Mouse (Mus musculus) hindbrain, embryonic 15.5 days (tissue): ENCODE results near the gene Hsd17b14. TPM values are rescaled to one million over a fixed set of nuclear protein-coding genes. Genes with fewer than 3 reads are reported as not detected.
"Not testable (repeated sequence)": the region's sequence is repeated elsewhere in the genome, so short reads cannot be mapped to it uniquely, and the experiment has no call there.

ENCODE experiments used
- ATAC-seq: fragments of 200-750 bp; cut with Nextera tagmentation; 2 replicates; pipeline ENCODE4 v1.8.0; 2017; ENCODE audit warnings: low read depth, moderate number of reproducible peaks, moderate TSS enrichment; ENCODE audit not compliant: low FRiP score
- H3K27ac ChIP-seq: fragments of 300-500 bp; sonication (generic); replicated peaks from 2 replicates; pipeline ENCODE4 v1.5.1; 2015; ENCODE audit warnings: mild to moderate bottlenecking, inconsistent platforms
- H3K27me3 ChIP-seq: fragments of 300-500 bp; sonication (generic); 2 replicates; pipeline ENCODE4 v1.6.1; 2015; ENCODE audit warnings: control low read depth, inconsistent platforms
- H3K36me3 ChIP-seq: fragments of 300-500 bp; sonication (generic); 2 replicates; pipeline ENCODE4 v1.6.1; 2015; ENCODE audit warnings: control low read depth, inconsistent platforms
- H3K4me1 ChIP-seq: fragments of 300-500 bp; sonication (generic); replicated peaks from 2 replicates; pipeline ENCODE4 v1.6.1; 2015; ENCODE audit warnings: control low read depth, inconsistent platforms
- H3K4me2 ChIP-seq: fragments of 300-500 bp; sonication (generic); 2 replicates; pipeline ENCODE4 v1.6.1; 2015; ENCODE audit warnings: moderate library complexity, mild to moderate bottlenecking, inconsistent platforms
- H3K4me3 ChIP-seq: fragments of 300-500 bp; sonication (generic); 2 replicates; pipeline ENCODE4 v1.5.1; 2015; ENCODE audit warnings: mild to moderate bottlenecking, inconsistent platforms
- H3K9ac ChIP-seq: fragments of 300-500 bp; sonication (generic); 2 replicates; pipeline ENCODE4 v1.6.1; 2015; ENCODE audit warnings: inconsistent platforms
- H3K9me3 ChIP-seq: fragments of 300-500 bp; sonication (generic); 2 replicates; pipeline ENCODE4 v1.6.1; 2016; ENCODE audit warnings: control low read depth, inconsistent platforms
- WGBS: fragments of 180-500 bp; shearing (Covaris S2); methylation state at CpG from one replicate; pipeline ENCODE4 v1.1.7; 2015; 5-methylcytosine and 5-hydroxymethylcytosine counted together
- polyA plus RNA-seq: library from polyadenylated mRNA; unstranded; fragments of >200 nt; fragmentation: Nextera tagmentation; extraction: Ambion mirVana; gene quantifications from 2 replicates; pipeline ENCODE4 v1.2.1, GENCODE M21; 2015

The Hsd17b14 gene
- 0.18 and 0.26 TPM in 2 replicates for polyA plus RNA-seq

GRCm38 (mm10) chr7:45554744-45555143 lies at the start of gene Hsd17b14:
TSS of gene Hsd17b14 (plus strand) at chr7:45554893.
- 56% methylated on average over 8 of the region's 8 CpGs for WGBS
- ATAC-seq, result no peak
- H3K4me3 ChIP-seq, result no peak within 1 kb of the TSS

GRCm38 (mm10) chr7:45507583-45507982 lies 47.1 kb upstream of the Hsd17b14 start:
- no peaks in the 10 kb centered on the region for H3K27me3 ChIP-seq
- H3K4me3 ChIP-seq, result no peak overlapping the region
- H3K4me2 ChIP-seq, result no peak overlapping the region
- no peak overlapping the region for H3K27ac ChIP-seq
- H3K4me1 ChIP-seq, result peaks cover 16% of the 10 kb centered on the region
- no peak overlapping the region for H3K9ac ChIP-seq
- H3K36me3 ChIP-seq, result peaks cover 12% of the 10 kb centered on the region; the same call in 1 of the 2 replicates
- ATAC-seq, result no peak
- WGBS, result 93% methylated on average over 6 of the region's 6 CpGs
- H3K9me3 ChIP-seq, result no peaks in the 10 kb centered on the region

More at GRCm38 (mm10) chr7:45554744-45555143, at the start of gene Hsd17b14:
- Histone ChIP-seq H3K27me3 (no peaks in the 10 kb centered on the region), H3K9ac (no peak within 1 kb of the TSS), H3K9me3 (no peaks in the 10 kb centered on the region), H3K4me1 (no peaks in the 10 kb centered on the region), H3K27ac (no peak within 1 kb of the TSS), H3K36me3 (no peaks in the 10 kb centered on the region), H3K4me2 (no peak within 1 kb of the TSS)

- 85% methylated on average over 6 of the region's 6 CpGs for WGBS
- H3K9me3 ChIP-seq, result no peaks in the 10 kb centered on the region
- no peak for ATAC-seq
- peaks cover 12% of the 10 kb centered on the region; the same call in 1 of the 2 replicates for H3K36me3 ChIP-seq
- peak overlapping the region; percentile 71; the same call in 1 of the 2 replicates for H3K9ac ChIP-seq
- H3K4me1 ChIP-seq, result peaks cover 16% of the 10 kb centered on the region
- no peaks in the 10 kb centered on the region for H3K27me3 ChIP-seq
- no peak overlapping the region for H3K27ac ChIP-seq
- H3K4me3 ChIP-seq, result no peak overlapping the region
- H3K4me2 ChIP-seq, result peak overlapping the region; percentile 86
These were observed 46.1 kb upstream of the Hsd17b14 start for GRCm38 (mm10) chr7:45508561-45508960.

- Histone ChIP-seq H3K4me1 (peaks cover 16% of the 10 kb centered on the region), H3K9ac (peak overlapping the region; percentile 71), H3K27me3 (no peaks in the 10 kb centered on the region), H3K27ac (peak overlapping the region; percentile 85), H3K36me3 (peaks cover 12% of the 10 kb centered on the region; the same call in 1 of the 2 replicates), H3K9me3 (no peaks in the 10 kb centered on the region), H3K4me2 (peak overlapping the region; percentile 86), H3K4me3 (peak overlapping the region; percentile 63)
- 39% methylated on average over 19 of the region's 19 CpGs for WGBS
- peak; percentile 17; the same call in 1 of the 2 replicates for ATAC-seq
These were observed 45.4 kb upstream of the Hsd17b14 start for GRCm38 (mm10) chr7:45509181-45509882.

GRCm38 (mm10) chr7:45509912-45510787 lies 44.5 kb upstream of the Hsd17b14 start, which contains the start of gene Nucb1:
TSS of gene Nucb1 (minus strand) at chr7:45510406.
- peak within 1 kb of the TSS; percentile 85 for H3K27ac ChIP-seq
- H3K27me3 ChIP-seq, result no peaks in the 10 kb centered on the region
- under 1% methylated on average over 44 of the region's 44 CpGs for WGBS
- H3K9ac ChIP-seq, result peak within 1 kb of the TSS; percentile 71
- peak within 1 kb of the TSS; percentile 86 for H3K4me2 ChIP-seq
- peak; percentile 94 for ATAC-seq
- H3K4me1 ChIP-seq, result peaks cover 16% of the 10 kb centered on the region
- H3K9me3 ChIP-seq, result no peaks in the 10 kb centered on the region
- H3K4me3 ChIP-seq, result peak within 1 kb of the TSS; percentile 63
- peaks cover 12% of the 10 kb centered on the region; the same call in 1 of the 2 replicates for H3K36me3 ChIP-seq

GRCm38 (mm10) chr7:45514411-45514810 lies 40.3 kb upstream of the Hsd17b14 start:
- no peak for ATAC-seq
- H3K4me3 ChIP-seq, result no peak overlapping the region
- no peaks in the 10 kb centered on the region for H3K36me3 ChIP-seq
- WGBS, result 87% methylated on average over 7 of the region's 7 CpGs
- H3K4me2 ChIP-seq, result no peak overlapping the region
- H3K27me3 ChIP-seq, result no peaks in the 10 kb centered on the region
- H3K9ac ChIP-seq, result no peak overlapping the region
- no peak overlapping the region for H3K27ac ChIP-seq
- no peaks in the 10 kb centered on the region for H3K9me3 ChIP-seq
- peaks cover 4% of the 10 kb centered on the region for H3K4me1 ChIP-seq

- no peaks in the 10 kb centered on the region for H3K4me1 ChIP-seq
- H3K4me3 ChIP-seq, result no peak overlapping the region
- H3K9ac ChIP-seq, result no peak overlapping the region
- no peaks in the 10 kb centered on the region for H3K36me3 ChIP-seq
- no peak overlapping the region for H3K27ac ChIP-seq
- no peaks in the 10 kb centered on the region for H3K9me3 ChIP-seq
- ATAC-seq, result no peak
- 33% methylated on average over 16 of the region's 16 CpGs for WGBS
- H3K4me2 ChIP-seq, result 0 out of 2 replicates have a peak overlapping the region, but pooled peaks have one; percentile 6
- no peaks in the 10 kb centered on the region for H3K27me3 ChIP-seq
These were observed 39.3 kb upstream of the Hsd17b14 start for GRCm38 (mm10) chr7:45515436-45515835.

GRCm38 (mm10) chr7:45516846-45517245 lies 37.8 kb upstream of the Hsd17b14 start:
- not testable (repeated sequence) for H3K4me2 ChIP-seq, H3K4me3 ChIP-seq, H3K9me3 ChIP-seq, H3K27me3 ChIP-seq, H3K27ac ChIP-seq, H3K4me1 ChIP-seq, H3K9ac ChIP-seq, ATAC-seq, H3K36me3 ChIP-seq
- WGBS, result 74% methylated on average over 5 of the region's 5 CpGs

GRCm38 (mm10) chr7:45518618-45519017 lies 36.1 kb upstream of the Hsd17b14 start:
- H3K27me3 ChIP-seq, result no peaks in the 10 kb centered on the region
- H3K4me3 ChIP-seq, result no peak overlapping the region
- H3K27ac ChIP-seq, result no peak overlapping the region
- H3K9ac ChIP-seq, result no peak overlapping the region
- peaks cover 10% of the 10 kb centered on the region for H3K4me1 ChIP-seq
- H3K36me3 ChIP-seq, result no peaks in the 10 kb centered on the region
- no peak for ATAC-seq
- no peak overlapping the region for H3K4me2 ChIP-seq
- 92% methylated on average over 16 of the region's 16 CpGs for WGBS
- H3K9me3 ChIP-seq, result no peaks in the 10 kb centered on the region

GRCm38 (mm10) chr7:45519345-45520120 lies 35.2 kb upstream of the Hsd17b14 start:
- Histone ChIP-seq H3K4me3 (no peak overlapping the region), H3K27ac (no peak overlapping the region), H3K4me2 (no peak overlapping the region), H3K9ac (no peak overlapping the region), H3K9me3 (no peaks in the 10 kb centered on the region), H3K36me3 (no peaks in the 10 kb centered on the region), H3K27me3 (no peaks in the 10 kb centered on the region), H3K4me1 (peaks cover 12% of the 10 kb centered on the region)
- ATAC-seq, result no peak
- WGBS, result 81% methylated on average over 8 of the region's 8 CpGs

- no peaks in the 10 kb centered on the region for H3K9me3 ChIP-seq
- no peak overlapping the region for H3K4me3 ChIP-seq
- ATAC-seq, result no peak
- no peaks in the 10 kb centered on the region for H3K36me3 ChIP-seq
- H3K4me1 ChIP-seq, result peaks cover 23% of the 10 kb centered on the region
- WGBS, result 97% methylated on average over 7 of the region's 7 CpGs
- no peak overlapping the region for H3K4me2 ChIP-seq
- H3K9ac ChIP-seq, result no peak overlapping the region
- no peaks in the 10 kb centered on the region for H3K27me3 ChIP-seq
- no peak overlapping the region for H3K27ac ChIP-seq
These were observed 34.1 kb upstream of the Hsd17b14 start for GRCm38 (mm10) chr7:45520605-45521004.
